Mouse (Mus musculus) thymus, adult 2 months (tissue): ENCODE measurements around the gene Emilin1. TPM values are rescaled to one million over a fixed set of nuclear protein-coding genes. Genes with fewer than 3 reads are reported as not detected.
A peak's percentile ranks its signal among the peaks of the same experiment; 100 is the strongest.

Experiments
- DNase-seq: peaks from one replicate; pipeline ENCODE4 v3.0.0; 2021
- H3K27ac ChIP-seq: fragments of 200-500 bp; 2 replicates; pipeline ENCODE4 v1.5.1; 2012; ENCODE audit warnings: low read length, control low read depth; ENCODE audit not compliant: control insufficient read depth, insufficient read depth
- H3K27me3 ChIP-seq: fragments of 200-500 bp; 2 replicates; pipeline ENCODE4 v1.6.1; 2012; ENCODE audit warnings: mild to moderate bottlenecking, low read length, moderate library complexity, mixed read lengths; ENCODE audit not compliant: control insufficient read depth, insufficient read depth
- H3K36me3 ChIP-seq: fragments of 200-500 bp; 2 replicates; pipeline ENCODE4 v1.6.1; 2012; ENCODE audit warnings: mild to moderate bottlenecking, low read length, moderate library complexity; ENCODE audit not compliant: control insufficient read depth, insufficient read depth
- H3K4me1 ChIP-seq: fragments of 200-500 bp; replicated peaks from 2 replicates; pipeline ENCODE4 v1.6.1; 2012; ENCODE audit warnings: low read length; ENCODE audit not compliant: control insufficient read depth, insufficient read depth
- H3K4me3 ChIP-seq: fragments of 200-500 bp; 2 replicates; pipeline ENCODE4 v1.5.1; 2012; ENCODE audit warnings: mild to moderate bottlenecking, low read length, control low read depth, moderate library complexity; ENCODE audit not compliant: control insufficient read depth, insufficient read depth
- CTCF ChIP-seq: fragments of 200-500 bp; IDR thresholded peaks from 2 replicates; pipeline ENCODE4 v1.5.1; 2012; ENCODE audit warnings: mild to moderate bottlenecking, control low read depth, low read length, moderate library complexity, borderline replicate concordance; ENCODE audit not compliant: control insufficient read depth, poor library complexity, insufficient read depth; ENCODE audit errors: extremely low read depth
- POLR2A ChIP-seq: fragments of 200-500 bp; IDR thresholded peaks from 2 replicates; pipeline ENCODE4 v1.6.1; 2012; ENCODE audit warnings: mild to moderate bottlenecking, low read length, control low read depth, moderate library complexity; ENCODE audit not compliant: control insufficient read depth, poor library complexity, insufficient read depth; ENCODE audit errors: extremely low read depth
- WGBS: fragments of 180-500 bp; shearing (Covaris S2); methylation state at CpG from one replicate; pipeline ENCODE4 v1.1.7; 2018; 5-methylcytosine and 5-hydroxymethylcytosine counted together
- polyA plus RNA-seq: library from polyadenylated mRNA; depleted of rRNA; stranded (reverse); fragments of >200 nt; gene quantifications from 2 replicates; pipeline ENCODE4 v1.2.3, GENCODE M21; 2012

Emilin1 gene
- polyA plus RNA-seq, 1 experiment = 44.6 TPM

GRCm38 (mm10) chr5:30910481-30910880, 2.7 kb upstream of the Emilin1 start:
- peaks cover 50% of the 10 kb centered on the region for H3K4me1 ChIP-seq
- TF ChIP-seq POLR2A = no peak

GRCm38 (mm10) chr5:30912156-30912555, 1.0 kb upstream of the Emilin1 start:
- Histone ChIP-seq H3K27me3 (no peaks in the 10 kb centered on the region), H3K4me3 (no peak overlapping the region), H3K36me3 (no peaks in the 10 kb centered on the region), H3K27ac (peak overlapping the region; percentile 10; the same call in 1 of the 2 replicates), H3K4me1 (peaks cover 49% of the 10 kb centered on the region)
- 86% methylated on average over 5 of the region's 5 CpGs for WGBS
- no peak for DNase-seq
- TF ChIP-seq POLR2A (no peak), CTCF (no peak)

More at GRCm38 (mm10) chr5:30910481-30910880, 2.7 kb upstream of the Emilin1 start:
- H3K27ac ChIP-seq = no peak overlapping the region
- DNase-seq = no peak
- no peaks in the 10 kb centered on the region for H3K36me3 ChIP-seq
- no peak overlapping the region for H3K4me3 ChIP-seq
- H3K27me3 ChIP-seq = no peaks in the 10 kb centered on the region

GRCm38 (mm10) chr5:30914101-30914635, 966 bp downstream of the Emilin1 start:
- TF ChIP-seq POLR2A (0 out of 2 replicates have a peak, but pooled peaks have one; percentile 23), CTCF (no peak)
- no peak for DNase-seq
- WGBS = 21% methylated on average over 7 of the region's 7 CpGs
- H3K27ac ChIP-seq = peak overlapping the region; percentile 66
- peaks cover 36% of the 10 kb centered on the region for H3K4me1 ChIP-seq
- peak overlapping the region; percentile 50 for H3K4me3 ChIP-seq
- H3K36me3 ChIP-seq = no peaks in the 10 kb centered on the region
- H3K27me3 ChIP-seq = no peaks in the 10 kb centered on the region

- Histone ChIP-seq H3K4me3 (peak overlapping the region; percentile 32), H3K27me3 (no peaks in the 10 kb centered on the region), H3K27ac (peak overlapping the region; percentile 66), H3K36me3 (no peaks in the 10 kb centered on the region), H3K4me1 (peaks cover 36% of the 10 kb centered on the region)
- 33% methylated on average over 6 of the region's 6 CpGs for WGBS
- TF ChIP-seq CTCF = no peak
- no peak for TF ChIP-seq POLR2A
- DNase-seq = peak; percentile 35
Observed at GRCm38 (mm10) chr5:30914849-30915248, 1.6 kb downstream of the Emilin1 start.

GRCm38 (mm10) chr5:30915456-30915855, 2.3 kb downstream of the Emilin1 start:
- Histone ChIP-seq H3K27ac (peak overlapping the region; percentile 66), H3K27me3 (no peaks in the 10 kb centered on the region), H3K4me3 (peak overlapping the region; percentile 32), H3K4me1 (peaks cover 36% of the 10 kb centered on the region), H3K36me3 (no peaks in the 10 kb centered on the region)
- DNase-seq = peak; percentile 51
- 6% methylated on average over 9 of the region's 9 CpGs for WGBS
- TF ChIP-seq POLR2A (no peak), CTCF (no peak)

GRCm38 (mm10) chr5:30915974-30916433, 2.8 kb downstream of the Emilin1 start:
- peak; percentile 68 for DNase-seq
- H3K4me3 ChIP-seq = no peak overlapping the region
- WGBS = 8% methylated on average over 7 of the region's 7 CpGs
- no peaks in the 10 kb centered on the region for H3K36me3 ChIP-seq
- TF ChIP-seq POLR2A = no peak
- TF ChIP-seq CTCF = 0 out of 2 replicates have a peak, but pooled peaks have one; percentile 49
- H3K27me3 ChIP-seq = no peaks in the 10 kb centered on the region
- peak overlapping the region; percentile 58 for H3K27ac ChIP-seq
- H3K4me1 ChIP-seq = peaks cover 36% of the 10 kb centered on the region

- H3K27ac ChIP-seq = no peak overlapping the region
- no peak for DNase-seq
- H3K4me3 ChIP-seq = no peak overlapping the region
- WGBS = 94% methylated on average over 9 of the region's 9 CpGs
- H3K36me3 ChIP-seq = no peaks in the 10 kb centered on the region
- TF ChIP-seq POLR2A (no peak), CTCF (no peak)
- peaks cover 38% of the 10 kb centered on the region for H3K4me1 ChIP-seq
- no peaks in the 10 kb centered on the region for H3K27me3 ChIP-seq
Observed at GRCm38 (mm10) chr5:30916841-30917240, 3.6 kb downstream of the Emilin1 start.
